10 mouse cellular contexts compared by ENCODE assay signal in genomic region chr3:141887476-141888274, GRCm38 (mm10).
DNase-seq lines count a peak whose midpoint lies in the region; ATAC-seq and TF ChIP-seq lines count a peak whose summit lies in the region.
"Had no signal": no experiment of that assay in that cellular context is flagged by ENCODE, and none has a peak within 500 bp of the region (broad histone marks: within the 10 kb centered on the region; RNA-seq: fewer than 3 reads in every experiment).

No protein-coding gene starts in this region.

- TF ChIP-seq CTCF in heart, adult 2 months (IDR thresholded peaks at IDR 0.05): peak; percentile 60

- 54% methylated on average over 4 of the region's 4 CpGs for WGBS in heart, adult 2 months
- 50% methylated on average over 4 of the region's 4 CpGs for WGBS in midbrain, embryonic 11.5 days
- 38% methylated on average over 4 of the region's 4 CpGs for WGBS in midbrain, embryonic 16.5 days

- no peak for TF ChIP-seq POLR2A in heart, adult 2 months (IDR thresholded peaks at IDR 0.05; ENCODE audit: insufficient read depth, low read depth, low read length)

- ATAC-seq in midbrain, embryonic 11.5 days (ENCODE audit: low FRiP score): peak; percentile 75
- ATAC-seq in midbrain, embryonic 16.5 days: no peak

- no peak overlapping the region for H3K27ac ChIP-seq in heart, adult 2 months
- H3K27ac ChIP-seq in midbrain, embryonic 11.5 days (ENCODE audit: low read depth, low read length): no peak overlapping the region
- H3K27ac ChIP-seq in midbrain, embryonic 16.5 days (ENCODE audit: low read length): no peak overlapping the region

- no peaks in the 10 kb centered on the region for H3K36me3 ChIP-seq in heart, adult 2 months (ENCODE audit: control insufficient read depth, insufficient read depth, low read length)
- H3K36me3 ChIP-seq in midbrain, embryonic 11.5 days (ENCODE audit: control insufficient read depth, insufficient read depth, low read length): no peaks in the 10 kb centered on the region
- no peaks in the 10 kb centered on the region for H3K36me3 ChIP-seq in midbrain, embryonic 16.5 days (ENCODE audit: control insufficient read depth, insufficient read depth, low read length)

- H3K9me3 ChIP-seq in midbrain, embryonic 11.5 days (ENCODE audit: control insufficient read depth, low read length): no peaks in the 10 kb centered on the region
- no peaks in the 10 kb centered on the region for H3K9me3 ChIP-seq in midbrain, embryonic 16.5 days (replicated peaks; ENCODE audit: control insufficient read depth, low read length, poor library complexity, severe bottlenecking)

- H3K9ac ChIP-seq in heart, adult 2 months (ENCODE audit: low read depth, low read length): no peak overlapping the region
- H3K9ac ChIP-seq in midbrain, embryonic 11.5 days (ENCODE audit: low read length): no peak overlapping the region
- no peak overlapping the region for H3K9ac ChIP-seq in midbrain, embryonic 16.5 days (ENCODE audit: low read depth, low read length)

- no peaks in the 10 kb centered on the region for H3K79me2 ChIP-seq in heart, adult 2 months (replicated peaks; ENCODE audit: control insufficient read depth, insufficient read depth, low read length)

- TF ChIP-seq EP300 in heart, adult 2 months (IDR thresholded peaks at IDR 0.05; ENCODE audit: insufficient read depth, low read depth, low read length): no peak

- DNase-seq in heart, adult 2 months: no peak
- no peak for DNase-seq in heart, postnatal 14 days
- peak; percentile 90 for DNase-seq in midbrain, embryonic 11.5 days (ENCODE audit: low spot score, missing footprints)
- peak; percentile 27 for DNase-seq in fibroblast of lung, adult 2 months (ENCODE audit: low read depth)
- peak; percentile 75 for DNase-seq in retina, embryonic 14.5 days (ENCODE audit: low spot score)
- DNase-seq in urinary bladder, postnatal 25 days (ENCODE audit: low spot score): no peak
- DNase-seq in spleen, adult 12 weeks (ENCODE audit: low spot score): no peak

- no peaks in the 10 kb centered on the region for H3K27me3 ChIP-seq in heart, adult 2 months (ENCODE audit: control insufficient read depth, insufficient read depth, low read length)
- H3K27me3 ChIP-seq in midbrain, embryonic 11.5 days (ENCODE audit: control insufficient read depth, insufficient read depth, low read length): no peaks in the 10 kb centered on the region
- no peaks in the 10 kb centered on the region for H3K27me3 ChIP-seq in midbrain, embryonic 16.5 days (ENCODE audit: control insufficient read depth, insufficient read depth, low read depth, low read length)

- no peak overlapping the region for H3K4me3 ChIP-seq in heart, adult 2 months
- H3K4me3 ChIP-seq in midbrain, embryonic 11.5 days (ENCODE audit: low read depth, low read length): no peak overlapping the region
- H3K4me3 ChIP-seq in midbrain, embryonic 16.5 days (ENCODE audit: low read depth, low read length): no peak overlapping the region
- H3K4me3 ChIP-seq: erythroblast, embryonic 14.5 days; myocyte had no signal

- H3K4me2 ChIP-seq in midbrain, embryonic 11.5 days: no peak overlapping the region
- H3K4me2 ChIP-seq in midbrain, embryonic 16.5 days (ENCODE audit: low read length): no peak overlapping the region

- intact Hi-C loops in heart, adult 2 months (cut with DNase I): loop anchor here (5.0 kb wide), 1 partner anchor 590 kb away; no protein-coding TSS in a partner anchor
- intact Hi-C loops in heart, postnatal 14 days (cut with DNase I): loop anchor here (5.0 kb wide), 1 partner anchor 385 kb away; no protein-coding TSS in a partner anchor

- no peaks in the 10 kb centered on the region for H3K4me1 ChIP-seq in heart, adult 2 months (ENCODE audit: control insufficient read depth, insufficient read depth, low read length)
- no peaks in the 10 kb centered on the region for H3K4me1 ChIP-seq in midbrain, embryonic 11.5 days (ENCODE audit: control insufficient read depth, insufficient read depth, low read length)
- no peaks in the 10 kb centered on the region for H3K4me1 ChIP-seq in midbrain, embryonic 16.5 days (ENCODE audit: control insufficient read depth, insufficient read depth, low read length)

Comparison
In these comparisons a context has a peak if more than half of its experiments do, and no peak if none do; other contexts are left out.
1. DNase-seq: peak in midbrain, embryonic 11.5 days (single experiment), fibroblast of lung, adult 2 months (single experiment) and retina, embryonic 14.5 days (single experiment); none in heart, adult 2 months (0 of 2), heart, postnatal 14 days (0 of 2), urinary bladder, postnatal 25 days (single experiment) and spleen, adult 12 weeks (single experiment).